Mouse (Mus musculus) NIH3T3 (cell line): Measurements from ENCODE around the gene Babam2.

Experiments
- DNase-seq: peaks from one replicate; pipeline ENCODE4 v3.0.0-alpha.2; 2012; ENCODE audit warnings: low read depth

The Babam2 gene

GRCm38 (mm10) chr5:31997189-31997954 lies 299.9 kb downstream of the Babam2 start:
- DNase-seq: peak; percentile 59

GRCm38 (mm10) chr5:31998806-31999205 lies 301.3 kb downstream of the Babam2 start:
- DNase-seq: no peak

GRCm38 (mm10) chr5:32000076-32000475 lies 302.6 kb downstream of the Babam2 start:
- no peak for DNase-seq

- no peak for DNase-seq
Measured at GRCm38 (mm10) chr5:32001266-32001665, 303.8 kb downstream of the Babam2 start.

GRCm38 (mm10) chr5:32001771-32002170 lies 304.3 kb downstream of the Babam2 start:
- no peak for DNase-seq

- DNase-seq: no peak
Measured at GRCm38 (mm10) chr5:32008401-32008800, 310.9 kb downstream of the Babam2 start.

GRCm38 (mm10) chr5:32010056-32010455 lies 312.6 kb downstream of the Babam2 start:
- DNase-seq: no peak

- DNase-seq: no peak
Measured at GRCm38 (mm10) chr5:32013053-32013452, 315.6 kb downstream of the Babam2 start.

- no peak for DNase-seq
Measured at GRCm38 (mm10) chr5:32014786-32015185, 317.3 kb downstream of the Babam2 start.

GRCm38 (mm10) chr5:32015949-32016478 lies 318.5 kb downstream of the Babam2 start:
- peak; percentile 33 for DNase-seq

- no peak for DNase-seq
Measured at GRCm38 (mm10) chr5:32017686-32018085, 320.2 kb downstream of the Babam2 start.

GRCm38 (mm10) chr5:32018276-32018675 lies 320.8 kb downstream of the Babam2 start:
- no peak for DNase-seq

GRCm38 (mm10) chr5:32029834-32030433 lies 332.4 kb downstream of the Babam2 start:
- DNase-seq: no peak

GRCm38 (mm10) chr5:32033185-32033584 lies 335.7 kb downstream of the Babam2 start:
- no peak for DNase-seq

GRCm38 (mm10) chr5:32033621-32034020 lies 336.1 kb downstream of the Babam2 start:
- no peak for DNase-seq

- peak; percentile 36 for DNase-seq
Measured at GRCm38 (mm10) chr5:32034475-32035054, 337.1 kb downstream of the Babam2 start.

- DNase-seq: peak; percentile 84
Measured at GRCm38 (mm10) chr5:32035721-32036320, 338.3 kb downstream of the Babam2 start.

GRCm38 (mm10) chr5:32036896-32037295 lies 339.4 kb downstream of the Babam2 start:
- no peak for DNase-seq

GRCm38 (mm10) chr5:32037546-32037945 lies 340.1 kb downstream of the Babam2 start:
- DNase-seq: no peak

- peak; percentile 46 for DNase-seq
Measured at GRCm38 (mm10) chr5:32038994-32039393, 341.5 kb downstream of the Babam2 start.

- DNase-seq: no peak
Measured at GRCm38 (mm10) chr5:32039511-32039910, 342.0 kb downstream of the Babam2 start.

GRCm38 (mm10) chr5:32043153-32043552 lies 345.7 kb downstream of the Babam2 start:
- DNase-seq: peak; percentile 46

GRCm38 (mm10) chr5:32043996-32044395 lies 346.5 kb downstream of the Babam2 start:
- no peak for DNase-seq
